Mouse (Mus musculus) A20 (cell line): Measurements from ENCODE around the gene Thsd7a.
A peak's percentile ranks its signal among the peaks of the same experiment; 100 is the strongest.

Source experiments
- DNase-seq: peaks from one replicate; pipeline ENCODE4 v3.0.0-alpha.2; 2011; ENCODE audit warnings: low read depth, low spot score

The Thsd7a gene

DNA sequence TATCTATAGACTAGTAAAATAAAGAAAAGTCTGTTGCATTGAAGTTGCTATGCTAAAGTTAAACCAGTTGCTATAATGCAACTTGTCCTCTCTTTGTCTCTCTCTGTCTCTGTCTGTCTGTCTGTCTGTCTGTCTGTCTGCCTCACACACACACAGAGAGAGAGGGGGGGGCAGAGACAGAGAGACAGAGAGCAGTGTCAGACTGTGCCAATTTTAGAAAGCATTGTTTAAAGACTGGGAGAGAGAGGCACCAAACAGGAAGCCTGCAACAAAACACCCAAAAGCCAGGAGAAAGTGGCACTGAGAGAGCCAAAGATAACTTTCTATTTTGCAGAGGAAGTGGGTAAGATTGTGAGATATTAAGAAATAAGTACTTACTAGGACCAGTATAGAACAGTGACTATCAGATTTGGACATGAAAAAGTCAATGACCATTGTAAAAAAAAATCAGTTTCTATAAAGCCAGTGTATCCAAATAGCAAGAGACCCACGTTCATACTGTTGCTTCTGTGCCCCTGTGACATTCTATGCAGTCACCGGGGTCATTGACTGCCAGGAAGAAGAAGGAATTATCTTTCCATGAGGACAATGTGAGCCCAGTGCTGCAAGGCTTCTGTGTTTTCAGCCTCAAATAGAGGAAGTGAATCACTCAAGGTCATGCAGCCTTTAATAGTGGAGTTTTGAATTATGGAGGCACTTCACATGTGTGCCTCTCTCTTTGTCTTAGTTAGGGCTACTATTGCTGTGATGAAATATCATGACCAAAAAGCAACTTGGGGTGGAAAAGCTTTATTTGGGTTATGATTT, 355.4 kb downstream of the Thsd7a start:
- DNase-seq = peak; percentile 5

DNA sequence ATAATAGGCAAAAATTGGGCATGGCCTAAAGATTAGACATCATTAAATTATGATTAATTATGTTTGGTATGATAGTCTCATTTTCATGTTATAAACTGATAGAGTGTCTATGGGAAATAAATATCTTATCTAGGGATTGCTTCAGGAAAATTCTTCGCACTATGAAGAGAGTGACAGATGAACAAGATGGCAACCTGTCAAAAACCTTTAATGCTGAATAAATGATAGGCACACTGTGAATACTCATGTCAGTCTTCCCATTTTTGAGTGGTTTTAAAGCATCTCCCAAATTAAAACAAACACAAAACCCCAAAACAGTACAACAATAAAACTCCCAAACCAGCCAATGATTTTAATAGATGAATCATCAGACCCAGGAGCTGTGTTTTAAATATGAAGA, 362.5 kb downstream of the Thsd7a start:
- DNase-seq = no peak

DNA sequence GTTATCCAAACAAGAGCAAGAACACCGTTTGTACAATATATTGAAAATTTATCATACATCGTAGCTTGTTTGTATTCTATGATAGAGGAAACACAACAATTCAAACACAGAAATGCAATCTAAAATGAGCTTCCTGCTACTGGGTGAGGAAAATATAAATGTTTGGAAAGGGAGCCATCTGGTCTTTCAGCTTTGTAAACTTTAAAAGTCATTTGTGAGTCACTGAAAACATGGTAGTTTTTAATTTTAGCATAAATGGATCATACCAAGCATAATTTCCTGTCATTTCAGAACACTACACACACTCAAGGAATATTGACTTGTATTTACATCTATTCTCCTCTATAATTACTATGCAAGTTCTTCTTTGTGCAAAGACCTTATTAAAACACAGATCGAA, 363.6 kb downstream of the Thsd7a start:
- no peak for DNase-seq

DNA sequence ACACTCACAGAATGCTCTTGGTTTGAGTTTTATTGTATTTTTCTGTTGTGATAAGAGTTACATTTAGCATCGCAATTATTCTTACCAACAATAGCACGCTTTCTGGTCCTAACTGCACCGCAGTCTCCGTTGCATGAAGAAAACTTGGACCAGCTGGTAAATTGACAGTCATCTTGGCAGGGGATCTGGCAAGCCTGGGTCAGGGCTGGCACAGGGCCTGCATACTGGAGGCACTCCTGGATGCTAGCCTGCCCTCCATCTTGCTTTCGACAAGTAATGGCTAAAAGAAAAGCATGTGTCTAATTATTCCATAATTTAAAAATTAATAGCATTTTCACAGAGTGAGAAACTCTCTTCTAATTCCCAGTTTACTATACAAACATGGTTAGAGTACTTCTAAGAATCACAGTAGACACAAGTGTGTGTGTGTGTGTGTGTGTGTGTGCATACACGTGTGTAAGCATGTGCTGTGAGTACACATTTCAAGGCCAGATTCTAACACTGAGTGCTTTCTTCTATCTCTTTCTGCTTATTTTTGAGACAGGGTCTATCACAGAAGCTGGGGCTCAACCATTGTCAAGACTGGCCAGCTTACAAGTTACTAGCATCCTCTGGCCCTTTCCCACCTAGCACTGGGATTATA, 368.0 kb downstream of the Thsd7a start:
- no peak for DNase-seq

DNA sequence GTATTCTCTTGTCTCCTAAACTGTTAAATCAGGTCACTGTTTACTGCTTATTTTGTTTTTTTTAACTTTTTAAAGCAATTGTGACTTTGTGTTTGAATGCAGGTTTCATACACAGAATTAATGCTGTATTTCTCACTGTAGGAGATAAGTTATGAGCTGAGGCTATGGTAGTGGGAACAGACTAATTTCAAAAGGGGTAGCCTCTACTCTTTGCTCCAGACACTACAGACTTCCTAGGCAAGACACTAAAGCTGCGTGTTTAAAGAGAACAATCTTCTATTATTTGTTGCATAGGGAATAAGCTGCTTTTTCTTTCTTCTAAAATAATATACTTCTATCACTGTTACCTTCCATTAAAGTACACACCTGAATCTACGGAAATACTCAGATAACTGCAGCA, 368.5 kb downstream of the Thsd7a start:
- no peak for DNase-seq

- no peak for DNase-seq
Observed at GRCm38 (mm10) chr6:12358737-12359136, 390.5 kb downstream of the Thsd7a start.

DNA sequence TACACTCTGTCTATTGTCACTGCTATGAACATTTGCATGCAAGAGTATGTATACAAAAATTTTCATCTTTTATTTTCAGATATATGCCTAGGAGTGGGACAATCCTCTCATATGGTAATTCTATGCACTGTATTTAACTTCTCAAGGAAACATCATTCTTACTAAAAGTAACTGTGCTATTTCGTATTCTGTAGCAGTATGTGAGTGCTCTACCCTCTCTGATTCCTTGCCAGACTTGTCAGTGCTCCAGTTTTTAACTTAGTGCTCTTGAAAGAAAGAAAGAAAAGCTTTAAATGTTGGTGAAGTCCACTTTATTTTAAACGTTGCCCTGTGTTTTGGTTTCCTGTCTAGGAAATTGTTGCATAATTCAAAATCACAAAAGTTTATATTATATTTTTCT, 395.6 kb downstream of the Thsd7a start:
- DNase-seq = no peak

GRCm38 (mm10) chr6:12352165-12352719, 397.0 kb downstream of the Thsd7a start:
- no peak for DNase-seq

DNA sequence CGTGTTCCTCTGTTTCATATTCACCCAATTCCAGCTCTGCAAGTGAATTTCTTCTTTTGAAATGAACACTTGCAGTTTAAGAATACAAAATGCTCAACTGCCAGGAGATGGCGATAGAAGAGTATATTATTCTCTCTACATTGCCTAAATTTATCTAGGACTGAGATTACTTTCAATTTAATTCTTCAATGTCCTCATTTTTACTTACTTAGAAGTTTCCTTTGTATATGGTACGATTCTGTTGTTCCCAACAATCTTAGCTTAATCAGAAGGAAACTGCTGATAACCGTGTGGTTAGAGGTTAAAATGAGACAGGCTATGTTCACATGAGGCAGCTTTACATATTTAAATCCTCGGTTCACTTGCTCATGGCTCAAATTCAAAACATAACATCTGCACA, 398.5 kb downstream of the Thsd7a start:
- DNase-seq = peak; percentile 62

DNA sequence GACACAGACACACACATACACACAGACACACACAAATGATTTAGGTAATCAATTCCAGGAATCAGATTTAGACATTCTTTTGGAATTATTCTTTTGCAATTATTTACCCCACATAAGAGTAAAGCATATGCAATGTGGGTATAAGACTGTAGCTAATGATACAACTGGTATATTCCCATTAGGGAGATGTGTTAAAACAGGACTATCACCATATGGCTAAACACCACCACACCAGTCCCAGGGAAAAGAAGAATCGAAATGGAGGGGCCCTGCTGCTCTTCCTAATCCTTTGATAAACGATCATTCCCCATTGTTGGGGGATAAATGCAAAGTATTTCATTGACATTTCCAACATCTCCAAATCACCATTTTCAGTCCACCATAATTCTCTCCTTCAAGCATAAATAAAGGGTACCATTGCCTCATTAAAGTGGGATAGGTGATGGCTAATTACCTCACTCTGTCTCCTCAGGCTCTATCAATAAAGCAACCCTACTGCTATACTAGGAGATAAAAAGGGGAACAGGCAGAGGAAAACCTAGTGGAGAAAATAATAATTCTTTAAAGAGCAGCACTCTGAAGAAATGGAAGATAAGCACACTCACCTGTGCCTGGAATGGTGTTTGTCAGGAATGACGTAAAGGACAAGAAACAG, 400.0 kb downstream of the Thsd7a start:
- no peak for DNase-seq

GRCm38 (mm10) chr6:12348667-12349066, 400.5 kb downstream of the Thsd7a start:
- no peak for DNase-seq

DNA sequence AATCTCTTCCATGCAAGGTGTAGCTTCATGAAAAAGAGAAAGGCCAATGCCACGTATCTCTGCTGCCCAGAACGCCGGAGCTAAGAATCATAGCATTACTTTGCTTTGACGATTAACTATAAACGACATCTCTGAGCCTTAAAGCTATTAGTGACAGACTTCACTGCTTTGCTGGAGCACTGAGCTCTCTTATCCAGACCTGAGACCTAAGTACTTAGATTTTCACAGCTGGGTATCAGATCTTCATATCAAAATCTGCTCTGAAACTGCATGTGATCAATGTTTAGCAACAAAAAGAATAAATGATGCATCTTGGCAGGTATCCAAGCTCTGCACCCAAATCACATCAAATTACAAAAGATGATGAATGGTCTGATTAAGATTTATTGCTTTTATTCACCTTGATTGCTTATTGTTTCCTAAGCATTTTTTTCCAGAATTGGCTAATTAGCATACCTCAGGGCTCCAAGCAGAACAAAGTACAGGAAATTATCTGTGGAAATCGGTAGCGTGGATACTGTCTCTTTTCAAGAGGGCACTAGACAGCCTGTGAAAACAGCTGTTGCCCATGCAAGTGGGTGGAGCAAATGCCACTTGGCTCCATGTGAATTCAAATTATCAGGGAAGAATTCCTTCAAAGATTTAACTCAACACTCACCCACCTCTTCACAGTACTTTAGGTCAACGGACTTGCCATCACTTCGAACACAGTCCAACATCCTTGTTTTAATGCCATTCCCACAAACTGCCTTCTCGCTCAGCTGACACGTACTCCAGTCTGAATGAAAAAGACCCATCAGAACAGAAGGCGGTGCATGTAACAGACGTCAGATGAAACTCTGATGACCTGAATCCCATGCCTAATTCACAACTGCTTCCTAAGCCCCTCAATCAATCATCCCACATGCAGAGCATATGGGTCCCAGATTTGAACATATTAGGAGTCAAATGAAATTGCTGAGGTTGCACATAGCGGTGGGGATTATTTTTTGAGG, 412.3 kb downstream of the Thsd7a start:
- no peak for DNase-seq

DNA sequence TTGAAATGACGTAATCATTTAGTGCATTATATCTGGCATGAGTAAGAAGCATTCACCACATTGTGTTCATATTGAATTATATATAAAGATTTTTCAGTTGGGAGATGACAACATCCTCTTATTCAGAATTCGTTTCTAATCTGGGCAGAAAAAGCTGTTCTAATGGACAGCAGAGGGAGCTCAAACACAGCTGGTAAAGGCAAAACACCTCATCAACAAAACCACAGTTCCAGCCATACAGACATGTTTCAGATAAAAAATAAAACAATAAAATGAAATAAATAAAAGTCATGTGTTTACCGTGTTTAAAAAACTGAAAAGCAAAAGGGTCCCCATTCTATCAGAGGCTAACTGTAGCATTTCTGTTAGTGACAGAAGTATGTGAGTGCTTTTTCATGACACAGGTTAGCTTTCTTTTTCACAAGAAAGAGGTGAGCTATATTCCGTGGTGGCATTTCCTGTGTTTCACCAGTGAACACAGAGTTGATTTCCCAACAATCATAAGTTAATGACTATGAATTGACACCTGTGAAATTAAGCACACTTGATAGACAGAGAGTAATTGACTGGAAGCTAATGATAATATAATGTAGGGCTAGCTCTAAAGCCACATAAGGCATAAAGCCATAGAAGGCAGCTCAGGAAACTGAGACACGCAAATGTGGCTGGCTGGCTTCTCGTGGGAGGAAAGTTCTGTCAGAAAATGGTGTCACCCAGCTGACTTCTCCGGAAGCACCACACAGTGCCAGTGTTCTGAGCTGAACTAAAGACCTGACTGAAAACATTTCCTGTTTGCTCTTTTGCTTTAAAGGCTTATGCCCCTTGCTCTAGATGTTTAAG, 433.9 kb downstream of the Thsd7a start:
- DNase-seq = peak; percentile 53

DNA sequence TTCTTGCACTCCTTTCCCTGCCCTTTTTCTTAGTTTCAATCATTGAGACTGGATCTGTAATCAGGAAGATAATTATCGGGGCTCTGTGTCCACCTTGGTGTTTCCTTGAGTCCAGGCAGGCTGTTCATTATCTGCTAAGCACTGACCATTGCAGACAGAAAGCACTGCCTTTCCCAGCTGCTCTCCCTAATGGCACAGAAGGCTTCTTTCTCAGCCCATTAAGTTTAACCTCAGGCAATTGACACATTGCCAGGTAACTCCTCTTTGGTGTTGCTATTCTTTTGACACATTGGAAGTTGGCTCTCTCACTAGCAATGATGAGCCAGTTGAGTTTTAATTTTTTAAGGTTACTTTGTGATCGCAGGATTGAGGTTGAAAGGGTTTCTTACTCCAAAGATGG, 441.7 kb downstream of the Thsd7a start:
- DNase-seq = no peak

DNA sequence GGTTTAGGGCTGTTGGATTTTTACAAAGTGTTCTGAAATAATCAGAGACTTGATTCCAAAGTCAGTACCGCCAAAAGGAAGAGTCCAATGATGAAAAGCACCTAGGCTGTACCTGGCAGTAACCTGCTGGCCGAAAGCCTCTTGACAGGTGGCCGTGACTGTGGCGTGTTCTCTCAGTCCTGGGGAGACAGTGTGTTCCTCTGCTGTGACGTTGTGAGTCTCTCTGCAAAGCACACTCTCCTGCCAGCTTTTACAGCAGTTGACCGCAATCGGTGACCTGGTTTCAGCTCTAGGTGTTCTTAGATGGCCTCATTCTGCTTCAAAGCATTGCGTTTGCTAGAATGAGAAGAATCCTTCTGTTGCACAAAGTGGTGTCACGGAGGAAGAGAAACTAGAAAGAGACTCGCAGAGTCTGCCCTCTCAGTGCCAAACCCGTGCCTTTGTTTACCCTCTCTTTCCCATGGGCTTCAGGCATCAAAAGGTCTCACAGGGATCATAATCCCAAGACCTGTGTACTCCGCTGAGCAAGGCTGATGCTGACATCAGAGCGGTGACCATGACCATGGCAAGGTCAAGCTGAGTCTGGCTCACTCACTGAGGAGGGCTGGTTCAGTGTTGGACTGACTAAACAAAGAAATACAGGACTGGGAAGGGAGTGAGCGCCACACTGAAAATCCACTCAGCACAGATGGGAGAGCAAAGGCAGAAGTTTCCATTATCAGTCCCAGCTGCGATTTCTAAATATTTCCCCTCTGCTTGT, 486.4 kb downstream of the Thsd7a start:
- no peak for DNase-seq
